ENCODE assay signal across 7 mouse cellular contexts in the genomic region with DNA sequence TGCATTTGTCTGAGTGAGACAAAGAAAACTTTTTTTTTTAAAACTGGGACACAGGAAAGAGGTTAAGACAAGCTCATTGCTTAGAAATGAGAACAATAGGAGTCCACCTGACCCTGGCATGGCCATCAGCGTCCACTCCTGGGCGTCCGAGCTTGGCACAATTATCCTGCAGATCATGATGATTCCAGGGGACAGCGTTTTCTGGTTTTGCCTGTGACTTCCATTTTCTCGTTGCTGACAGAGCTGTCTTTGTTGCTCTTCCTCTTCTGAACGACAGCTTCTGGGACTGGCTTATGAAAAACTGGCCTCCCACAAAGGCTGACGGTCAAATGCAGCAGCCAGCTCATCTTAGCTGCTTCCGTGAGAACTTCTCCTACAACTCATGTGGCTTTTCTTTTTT. TPM values are rescaled to one million over a fixed set of nuclear protein-coding genes. Genes with fewer than 3 reads are reported as not detected.
DNase-seq lines count a peak whose midpoint lies in the region; ATAC-seq and TF ChIP-seq lines count a peak whose summit lies in the region.

No protein-coding gene starts in this region.

- H3K27me3 ChIP-seq in liver, adult 2 months (ENCODE audit: control insufficient read depth, insufficient read depth, low read length): no peaks in the 10 kb centered on the region
- H3K27me3 ChIP-seq in liver, embryonic 12.5 days (replicated peaks): peaks cover 39% of the 10 kb centered on the region
- no peaks in the 10 kb centered on the region for H3K27me3 ChIP-seq in embryonic facial prominence, embryonic 14.5 days (replicated peaks; ENCODE audit: control insufficient read depth, insufficient read depth, low read length)
- H3K27me3 ChIP-seq in heart, embryonic 13.5 days (replicated peaks): 0 out of 2 replicates have a peak, but pooled peaks cover 4% of the 10 kb centered on the region
- H3K27me3 ChIP-seq in midbrain, embryonic 13.5 days: no peaks in the 10 kb centered on the region
- H3K27me3 ChIP-seq in kidney, embryonic 14.5 days (ENCODE audit: control insufficient read depth, insufficient read depth, low read length): no peaks in the 10 kb centered on the region

- 64% methylated on average over 8 of the region's 8 CpGs for WGBS in liver, adult 2 months
- 48% methylated on average over 8 of the region's 8 CpGs for WGBS in liver, embryonic 12.5 days (ENCODE audit: insufficient replicate concordance)
- WGBS in embryonic facial prominence, embryonic 14.5 days: 47% methylated on average over 8 of the region's 8 CpGs
- 63% methylated on average over 8 of the region's 8 CpGs for WGBS in heart, embryonic 13.5 days
- WGBS in midbrain, embryonic 13.5 days: 25% methylated on average over 8 of the region's 8 CpGs
- 75% methylated on average over 8 of the region's 8 CpGs for WGBS in kidney, embryonic 14.5 days

- H3K4me1 ChIP-seq in liver, adult 2 months (ENCODE audit: control insufficient read depth, insufficient read depth, low read length): peaks cover 11% of the 10 kb centered on the region
- H3K4me1 ChIP-seq in liver, embryonic 12.5 days: peaks cover 5% of the 10 kb centered on the region; the same call in 1 of the 2 replicates
- H3K4me1 ChIP-seq in embryonic facial prominence, embryonic 14.5 days (ENCODE audit: control insufficient read depth, insufficient read depth, low read length): peaks cover 12% of the 10 kb centered on the region
- H3K4me1 ChIP-seq in heart, embryonic 13.5 days: peaks cover 34% of the 10 kb centered on the region
- H3K4me1 ChIP-seq in midbrain, embryonic 13.5 days (replicated peaks): peaks cover 20% of the 10 kb centered on the region
- 0 out of 2 replicates have a peak, but pooled peaks cover 3% of the 10 kb centered on the region for H3K4me1 ChIP-seq in kidney, embryonic 14.5 days (ENCODE audit: control insufficient read depth, insufficient read depth, low read length)

- no peak overlapping the region for H3K4me2 ChIP-seq in liver, embryonic 12.5 days
- no peak overlapping the region for H3K4me2 ChIP-seq in embryonic facial prominence, embryonic 14.5 days (ENCODE audit: low read depth, low read length)
- H3K4me2 ChIP-seq in heart, embryonic 13.5 days: no peak overlapping the region
- no peak overlapping the region for H3K4me2 ChIP-seq in midbrain, embryonic 13.5 days (replicated peaks)
- H3K4me2 ChIP-seq in kidney, embryonic 14.5 days (replicated peaks; ENCODE audit: low read depth, low read length): no peak overlapping the region

- no peak for DNase-seq in liver, adult 2 months (ENCODE audit: extremely low read depth, low read depth, low spot score)
- DNase-seq in embryonic facial prominence, embryonic 14.5 days (ENCODE audit: low spot score): peak; percentile 16
- DNase-seq in thymus, postnatal 4 days: no peak

- H3K36me3 ChIP-seq in liver, adult 2 months (ENCODE audit: control insufficient read depth, insufficient read depth, low read length): no peaks in the 10 kb centered on the region
- no peaks in the 10 kb centered on the region for H3K36me3 ChIP-seq in liver, embryonic 12.5 days
- no peaks in the 10 kb centered on the region for H3K36me3 ChIP-seq in embryonic facial prominence, embryonic 14.5 days (ENCODE audit: control insufficient read depth, insufficient read depth, low read length)
- no peaks in the 10 kb centered on the region for H3K36me3 ChIP-seq in heart, embryonic 13.5 days
- no peaks in the 10 kb centered on the region for H3K36me3 ChIP-seq in midbrain, embryonic 13.5 days
- H3K36me3 ChIP-seq in kidney, embryonic 14.5 days (ENCODE audit: control insufficient read depth, insufficient read depth, low read length): no peaks in the 10 kb centered on the region

- peaks cover under 1% of the 10 kb centered on the region; the same call in 1 of the 2 replicates for H3K9me3 ChIP-seq in liver, embryonic 12.5 days (replicated peaks)
- no peaks in the 10 kb centered on the region for H3K9me3 ChIP-seq in embryonic facial prominence, embryonic 14.5 days (ENCODE audit: control insufficient read depth, low read length)
- H3K9me3 ChIP-seq in heart, embryonic 13.5 days: no peaks in the 10 kb centered on the region
- H3K9me3 ChIP-seq in midbrain, embryonic 13.5 days: peaks cover under 1% of the 10 kb centered on the region
- no peaks in the 10 kb centered on the region for H3K9me3 ChIP-seq in kidney, embryonic 14.5 days (ENCODE audit: control insufficient read depth, low read length)

- TF ChIP-seq POLR2A in liver, adult 2 months (IDR thresholded peaks at IDR 0.05; ENCODE audit: extremely low read depth, insufficient read depth, low read length): no peak

- TF ChIP-seq CTCF in liver, adult 2 months (IDR thresholded peaks at IDR 0.05; ENCODE audit: low read depth, low read length): no peak

- H3K4me3 ChIP-seq in liver, adult 2 months (ENCODE audit: insufficient read depth, low read depth, low read length): no peak overlapping the region
- H3K4me3 ChIP-seq in liver, embryonic 12.5 days: no peak overlapping the region
- H3K4me3 ChIP-seq in embryonic facial prominence, embryonic 14.5 days (ENCODE audit: low read depth, low read length): no peak overlapping the region
- no peak overlapping the region for H3K4me3 ChIP-seq in heart, embryonic 13.5 days
- H3K4me3 ChIP-seq in midbrain, embryonic 13.5 days (replicated peaks): no peak overlapping the region
- H3K4me3 ChIP-seq in kidney, embryonic 14.5 days (ENCODE audit: low read length): no peak overlapping the region

- ATAC-seq in liver, embryonic 12.5 days: no peak
- no peak for ATAC-seq in embryonic facial prominence, embryonic 14.5 days (ENCODE audit: low read depth)
- ATAC-seq in heart, embryonic 13.5 days (ENCODE audit: extremely low read depth, insufficient number of reproducible peaks, low FRiP score, low TSS enrichment): no peak
- ATAC-seq in midbrain, embryonic 13.5 days: 0 out of 2 replicates have a peak, but pooled peaks have one; percentile 25
- no peak for ATAC-seq in kidney, embryonic 14.5 days (ENCODE audit: low FRiP score, low TSS enrichment)

- H3K9ac ChIP-seq in liver, adult 2 months (ENCODE audit: low read depth, low read length): no peak overlapping the region
- H3K9ac ChIP-seq in liver, embryonic 12.5 days: no peak overlapping the region
- H3K9ac ChIP-seq in embryonic facial prominence, embryonic 14.5 days (ENCODE audit: low read depth, low read length): no peak overlapping the region
- H3K9ac ChIP-seq in heart, embryonic 13.5 days: no peak overlapping the region
- peak overlapping the region; percentile 2; the same call in 1 of the 2 replicates for H3K9ac ChIP-seq in midbrain, embryonic 13.5 days (replicated peaks)
- no peak overlapping the region for H3K9ac ChIP-seq in kidney, embryonic 14.5 days (ENCODE audit: low read depth, low read length)

- no peaks in the 10 kb centered on the region for H3K79me2 ChIP-seq in liver, adult 2 months (ENCODE audit: control insufficient read depth, insufficient read depth, low read length)

- peak overlapping the region; percentile 17 for H3K27ac ChIP-seq in liver, adult 2 months (replicated peaks; ENCODE audit: insufficient read depth, low read depth, low read length)
- H3K27ac ChIP-seq in liver, embryonic 12.5 days: no peak overlapping the region
- peak overlapping the region; percentile 30 for H3K27ac ChIP-seq in embryonic facial prominence, embryonic 14.5 days (replicated peaks; ENCODE audit: low read depth, low read length)
- peak overlapping the region; percentile 83 for H3K27ac ChIP-seq in heart, embryonic 13.5 days (replicated peaks)
- H3K27ac ChIP-seq in midbrain, embryonic 13.5 days: peak overlapping the region; percentile 61; the same call in 1 of the 2 replicates
- no peak overlapping the region for H3K27ac ChIP-seq in kidney, embryonic 14.5 days (ENCODE audit: low read depth, low read length)

RNA-seq across cellular contexts. Expression of a gene that starts 41.4 kb away (rescaled TPM):
- total RNA-seq in liver, adult 2 months (2014; rRNA removed): 33.4 and 36.8 TPM in 2 replicates
- 27.8 and 34.4 TPM in 2 replicates for polyA plus RNA-seq in liver, adult 2 months (2012; rRNA removed)
- polyA plus RNA-seq in liver, embryonic 12.5 days (2016; fragmentation: Nextera tagmentation; extraction: Ambion mirVana): 22.3 and 24.2 TPM in 2 replicates
- 102 and 108 TPM in 2 replicates for polyA plus RNA-seq in embryonic facial prominence, embryonic 14.5 days (2014; fragmentation: Nextera tagmentation; extraction: Ambion mirVana)
- polyA plus RNA-seq in heart, embryonic 13.5 days (2015; fragmentation: Nextera tagmentation; extraction: Ambion mirVana): 68.0 and 75.9 TPM in 2 replicates
- polyA plus RNA-seq in midbrain, embryonic 13.5 days (2015; fragmentation: Nextera tagmentation; extraction: Ambion mirVana): 153 and 163 TPM in 2 replicates
- polyA plus RNA-seq in kidney, embryonic 14.5 days (2014; fragmentation: Nextera tagmentation; extraction: Ambion mirVana): 104 and 107 TPM in 2 replicates

Comparison
In these comparisons a context has a peak if more than half of its experiments do, and no peak if none do; other contexts are left out.
1. H3K27ac ChIP-seq: peak in liver, adult 2 months (single experiment), embryonic facial prominence, embryonic 14.5 days (single experiment), heart, embryonic 13.5 days (single experiment) and midbrain, embryonic 13.5 days (single experiment); none in liver, embryonic 12.5 days (single experiment) and kidney, embryonic 14.5 days (single experiment).